10 mouse cellular contexts compared by ENCODE assay signal in genomic region chr10:90494981-90495516, GRCm38 (mm10).
DNase-seq lines count a peak whose midpoint lies in the region; ATAC-seq and TF ChIP-seq lines count a peak whose summit lies in the region.
"Had no signal": no experiment of that assay in that cellular context is flagged by ENCODE, and none has a peak within 500 bp of the region (broad histone marks: within the 10 kb centered on the region; RNA-seq: fewer than 3 reads in every experiment).

No protein-coding gene starts in this region.

- H3K4me1 ChIP-seq in forebrain, embryonic 14.5 days (ENCODE audit: control insufficient read depth, insufficient read depth, low read length) = peaks cover 3% of the 10 kb centered on the region; the same call in 1 of the 2 replicates
- H3K4me1 ChIP-seq in forebrain, embryonic 11.5 days (replicated peaks; ENCODE audit: control insufficient read depth, insufficient read depth, low read length) = no peaks in the 10 kb centered on the region
- H3K4me1 ChIP-seq in forebrain, postnatal 0 days (ENCODE audit: insufficient read depth) = peaks cover 8% of the 10 kb centered on the region; the same call in 1 of the 2 replicates
- H3K4me1 ChIP-seq in heart, embryonic 12.5 days (replicated peaks) = no peaks in the 10 kb centered on the region

- peak; percentile 31; the same call in 1 of the 2 replicates for TF ChIP-seq CTCF in forebrain, postnatal 0 days (IDR thresholded peaks at IDR 0.05; ENCODE audit: low read depth)

- H3K4me3 ChIP-seq in forebrain, embryonic 14.5 days (ENCODE audit: low read depth, low read length) = no peak overlapping the region
- no peak overlapping the region for H3K4me3 ChIP-seq in forebrain, embryonic 11.5 days (ENCODE audit: low read depth, low read length)
- no peak overlapping the region for H3K4me3 ChIP-seq in forebrain, postnatal 0 days (ENCODE audit: low read depth, low read length)
- H3K4me3 ChIP-seq in heart, embryonic 12.5 days = no peak overlapping the region

- no peaks in the 10 kb centered on the region for H3K36me3 ChIP-seq in forebrain, embryonic 14.5 days (ENCODE audit: control insufficient read depth, insufficient read depth, low read length)
- H3K36me3 ChIP-seq in forebrain, embryonic 11.5 days (ENCODE audit: control insufficient read depth, insufficient read depth, low read length) = no peaks in the 10 kb centered on the region
- no peaks in the 10 kb centered on the region for H3K36me3 ChIP-seq in forebrain, postnatal 0 days (ENCODE audit: insufficient read depth)
- no peaks in the 10 kb centered on the region for H3K36me3 ChIP-seq in heart, embryonic 12.5 days

- no peak overlapping the region for H3K4me2 ChIP-seq in forebrain, embryonic 14.5 days (ENCODE audit: low read length)
- no peak overlapping the region for H3K4me2 ChIP-seq in forebrain, embryonic 11.5 days (ENCODE audit: low read depth, low read length, severe bottlenecking)
- no peak overlapping the region for H3K4me2 ChIP-seq in forebrain, postnatal 0 days (ENCODE audit: low read depth)
- H3K4me2 ChIP-seq in heart, embryonic 12.5 days = no peak overlapping the region

- 65% methylated on average over 4 of the region's 4 CpGs for WGBS in forebrain, embryonic 14.5 days
- WGBS in forebrain, embryonic 11.5 days = 80% methylated on average over 4 of the region's 4 CpGs
- WGBS in forebrain, postnatal 0 days = 41% methylated on average over 4 of the region's 4 CpGs
- 73% methylated on average over 4 of the region's 4 CpGs for WGBS in heart, embryonic 12.5 days

- H3K27me3 ChIP-seq in forebrain, embryonic 14.5 days (replicated peaks; ENCODE audit: control insufficient read depth, insufficient read depth, low read length) = no peaks in the 10 kb centered on the region
- H3K27me3 ChIP-seq in forebrain, embryonic 11.5 days (ENCODE audit: control insufficient read depth, insufficient read depth, low read length) = no peaks in the 10 kb centered on the region
- H3K27me3 ChIP-seq in forebrain, postnatal 0 days (ENCODE audit: insufficient read depth, low read length) = no peaks in the 10 kb centered on the region
- no peaks in the 10 kb centered on the region for H3K27me3 ChIP-seq in heart, embryonic 12.5 days (replicated peaks)

- peak; percentile 59 for DNase-seq in forebrain, embryonic 14.5 days (ENCODE audit: low spot score)
- no peak for DNase-seq in forebrain, embryonic 11.5 days (ENCODE audit: low spot score)
- peak; percentile 70 for DNase-seq in forebrain, postnatal 0 days
- DNase-seq in layer of hippocampus, postnatal 14 days (ENCODE audit: low spot score in 2 of 2) = peak; percentile 56 to 85
- peak; percentile 44 for DNase-seq in right cerebral cortex, adult 18-20 months
- no peak for DNase-seq in kidney, adult 9 months
- DNase-seq: gastrocnemius, postnatal 10 days had no signal

- no peak overlapping the region for H3K9ac ChIP-seq in forebrain, embryonic 14.5 days (ENCODE audit: low read length)
- no peak overlapping the region for H3K9ac ChIP-seq in forebrain, embryonic 11.5 days (ENCODE audit: low read length)
- no peak overlapping the region for H3K9ac ChIP-seq in forebrain, postnatal 0 days
- H3K9ac ChIP-seq in heart, embryonic 12.5 days = no peak overlapping the region

- H3K9me3 ChIP-seq in forebrain, embryonic 14.5 days (replicated peaks; ENCODE audit: control insufficient read depth, low read length) = no peaks in the 10 kb centered on the region
- H3K9me3 ChIP-seq in forebrain, embryonic 11.5 days (ENCODE audit: control insufficient read depth, low read length) = no peaks in the 10 kb centered on the region
- H3K9me3 ChIP-seq in forebrain, postnatal 0 days (ENCODE audit: low read length) = no peaks in the 10 kb centered on the region
- H3K9me3 ChIP-seq in heart, embryonic 12.5 days (replicated peaks) = no peaks in the 10 kb centered on the region

- 0 out of 2 replicates have a peak overlapping the region, but pooled peaks have one; percentile 24 for H3K27ac ChIP-seq in forebrain, embryonic 14.5 days (ENCODE audit: low read depth, low read length)
- H3K27ac ChIP-seq in forebrain, embryonic 11.5 days (ENCODE audit: low read depth, low read length) = no peak overlapping the region
- peak overlapping the region; percentile 66 for H3K27ac ChIP-seq in forebrain, postnatal 0 days (ENCODE audit: low read depth, low read length)
- H3K27ac ChIP-seq in heart, embryonic 12.5 days (ENCODE audit: poor library complexity, severe bottlenecking) = no peak overlapping the region

- ATAC-seq in forebrain, embryonic 14.5 days = peak; percentile 32; the same call in 1 of the 2 replicates
- ATAC-seq in forebrain, embryonic 11.5 days (replicated peaks; ENCODE audit: low FRiP score) = no peak; the same call in 1 of the 2 replicates
- ATAC-seq in forebrain, postnatal 0 days = peak; percentile 82
- ATAC-seq in megakaryocyte, adult 5-6 weeks (ENCODE audit: poor library complexity, severe bottlenecking) = no peak
- ATAC-seq in heart, embryonic 12.5 days (ENCODE audit: insufficient number of reproducible peaks, low FRiP score) = no peak
- ATAC-seq: activated CD4-positive, CD25-positive, alpha-beta regulatory T cell, adult 4 months had no signal

Comparison
In these comparisons a context has a peak if more than half of its experiments do, and no peak if none do; other contexts are left out.
1. ATAC-seq: peak in forebrain, embryonic 14.5 days (single experiment) and forebrain, postnatal 0 days (single experiment); none in forebrain, embryonic 11.5 days (single experiment), megakaryocyte, adult 5-6 weeks (single experiment) and heart, embryonic 12.5 days (single experiment).
2. DNase-seq: peak in forebrain, embryonic 14.5 days (single experiment), forebrain, postnatal 0 days (single experiment), layer of hippocampus, postnatal 14 days (2 of 2) and right cerebral cortex, adult 18-20 months (single experiment); none in forebrain, embryonic 11.5 days (single experiment) and kidney, adult 9 months (single experiment).
3. H3K27ac ChIP-seq: peak in forebrain, embryonic 14.5 days (single experiment) and forebrain, postnatal 0 days (single experiment); none in forebrain, embryonic 11.5 days (single experiment) and heart, embryonic 12.5 days (single experiment).